Mouse (Mus musculus): Measurements from ENCODE around the gene Sptb.

DNA sequence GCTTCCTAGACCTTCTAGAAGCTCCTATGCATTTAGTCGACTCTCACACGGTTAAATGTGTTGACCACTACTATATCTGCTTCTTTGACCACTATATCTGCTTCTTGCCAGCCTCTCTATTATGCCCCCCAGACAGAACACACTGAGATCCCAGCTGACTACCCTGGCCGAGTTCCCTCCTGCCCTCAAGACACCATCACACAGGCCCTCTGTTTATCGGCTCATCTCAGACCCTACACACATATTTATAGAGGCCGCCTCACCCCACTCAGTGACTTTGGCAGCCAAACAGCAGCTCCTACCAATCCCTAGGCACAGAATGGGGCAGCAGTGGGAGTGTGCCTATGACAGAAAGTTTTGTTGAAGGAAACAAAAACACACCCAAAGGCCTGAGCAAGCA, 14.6 kb downstream of the Sptb start:
- no peak for TF ChIP-seq TAL1 (IDR thresholded peaks at IDR 0.05; ENCODE audit: low read length)
- no peak for TF ChIP-seq MAZ (IDR thresholded peaks at IDR 0.05; ENCODE audit: low read depth, low read length)
- TF ChIP-seq MAX (IDR thresholded peaks at IDR 0.05; ENCODE audit: low read length): no peak
- TF ChIP-seq EP300 (IDR thresholded peaks at IDR 0.05; ENCODE audit: low read depth in 1 of 2, low read length in 2 of 2): no peak
- no peak for TF ChIP-seq CTCF (IDR thresholded peaks at IDR 0.05 in 2 of 3, conservative IDR thresholded peaks at IDR 0.05 in 1 of 3; ENCODE audit: control insufficient read depth in 1 of 3, insufficient read depth in 1 of 3, low read depth in 2 of 3, low read length in 3 of 3, poor library complexity in 1 of 3, severe bottlenecking in 1 of 3)
- TF ChIP-seq TBP (IDR thresholded peaks at IDR 0.05; ENCODE audit: low read depth, low read length): no peak
- no peak for TF ChIP-seq NRF1 (IDR thresholded peaks at IDR 0.05; ENCODE audit: insufficient read depth, low read depth, low read length, poor library complexity, severe bottlenecking)
- TF ChIP-seq POLR2A (IDR thresholded peaks at IDR 0.05; ENCODE audit: control insufficient read depth in 1 of 2, insufficient read depth in 1 of 2, low read depth in 1 of 2, low read length in 2 of 2, poor library complexity in 1 of 2): no peak
- TF ChIP-seq E2F4 (IDR thresholded peaks at IDR 0.05; ENCODE audit: borderline replicate concordance, low read depth, low read length): no peak

All from MEL (cell line).